Mouse (Mus musculus) kidney, adult 2 months (tissue): ENCODE measurements around the gene Tldc1.

Experiments
- CTCF ChIP-seq: fragments of 200-500 bp; conservative IDR thresholded peaks from 2 replicates; pipeline ENCODE4 v1.5.1; 2011; ENCODE audit warnings: low read depth, mild to moderate bottlenecking, control low read depth, low read length, moderate library complexity, mixed read lengths; ENCODE audit not compliant: insufficient read depth, insufficient read length
- POLR2A ChIP-seq: fragments of 200-500 bp; IDR thresholded peaks from one replicate; pipeline ENCODE4 v1.6.1; 2011; ENCODE audit warnings: low read depth, low read length, control low read depth

- no peak for TF ChIP-seq CTCF
- no peak for TF ChIP-seq POLR2A
These were observed 40.9 kb downstream of the Tldc1 start for GRCm38 (mm10) chr8:119737093-119737900.
